Mouse (Mus musculus) right cerebral cortex, adult 2 months (tissue): ENCODE results near the gene Scel.

Source experiments
- DNase-seq, 2 experiments: peaks; one replicate each; pipeline ENCODE4 v3.0.0; 2021 to 2022; ENCODE audit warnings: low spot score in 2 of 2

Scel gene

GRCm38 (mm10) chr14:103568433-103568832 is 55.3 kb downstream of the Scel start:
- DNase-seq = no peak

DNA sequence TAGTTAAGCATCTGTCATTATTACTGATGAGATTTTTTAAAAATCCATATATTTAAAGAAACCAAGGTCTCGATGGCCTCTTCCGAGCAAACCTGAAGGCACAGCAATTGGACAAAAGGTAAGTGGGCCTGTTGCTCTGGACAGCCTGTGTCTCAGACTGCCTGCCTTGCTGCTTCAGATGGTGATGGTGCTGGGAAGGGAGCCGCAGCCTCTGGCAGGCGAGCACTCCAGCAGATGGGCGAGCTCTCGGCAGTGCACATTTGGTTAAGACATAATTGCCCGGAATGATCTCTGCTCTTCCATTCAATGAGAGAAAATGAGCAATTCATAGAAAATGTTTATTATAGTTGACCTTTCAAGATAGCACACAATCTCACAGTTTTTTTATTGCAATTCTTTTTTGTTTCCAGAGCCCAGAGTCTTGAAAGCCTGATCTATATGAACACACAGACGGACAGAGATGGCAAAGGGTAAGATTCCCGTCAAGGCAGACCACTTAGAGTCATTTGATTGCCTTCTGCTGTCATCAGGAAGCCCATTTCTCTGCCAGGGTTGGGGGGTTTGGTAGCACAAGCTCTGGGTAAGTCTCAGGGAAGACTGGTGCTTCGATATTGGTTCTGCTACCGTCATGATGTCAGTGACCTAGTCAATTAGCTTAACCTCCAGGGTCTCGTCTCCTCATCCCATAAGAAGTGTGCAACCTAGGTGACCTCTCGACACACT is 58.6 kb downstream of the Scel start:
- DNase-seq = peak; percentile 39 to 40

GRCm38 (mm10) chr14:103575854-103576253 is 62.7 kb downstream of the Scel start:
- DNase-seq = no peak

DNA sequence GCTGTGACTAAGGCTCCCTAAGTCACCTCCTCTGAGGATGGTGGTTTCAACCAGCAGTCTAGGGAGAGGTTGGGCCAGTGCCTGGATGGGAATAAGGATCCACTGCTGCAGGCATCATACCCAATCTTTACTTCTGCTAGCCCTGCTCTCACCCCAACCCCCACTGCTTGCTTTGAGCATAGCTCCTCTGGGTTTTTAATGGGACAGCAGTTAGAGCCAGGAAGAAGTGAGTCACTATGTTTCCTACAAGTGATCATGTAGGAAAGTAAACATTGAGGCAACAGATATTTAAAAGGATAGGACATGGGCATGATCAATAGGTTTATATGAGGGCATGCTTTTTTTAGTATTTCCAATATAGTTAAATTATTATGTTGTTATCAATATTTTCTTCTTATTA is 63.9 kb downstream of the Scel start:
- no peak for DNase-seq

DNA sequence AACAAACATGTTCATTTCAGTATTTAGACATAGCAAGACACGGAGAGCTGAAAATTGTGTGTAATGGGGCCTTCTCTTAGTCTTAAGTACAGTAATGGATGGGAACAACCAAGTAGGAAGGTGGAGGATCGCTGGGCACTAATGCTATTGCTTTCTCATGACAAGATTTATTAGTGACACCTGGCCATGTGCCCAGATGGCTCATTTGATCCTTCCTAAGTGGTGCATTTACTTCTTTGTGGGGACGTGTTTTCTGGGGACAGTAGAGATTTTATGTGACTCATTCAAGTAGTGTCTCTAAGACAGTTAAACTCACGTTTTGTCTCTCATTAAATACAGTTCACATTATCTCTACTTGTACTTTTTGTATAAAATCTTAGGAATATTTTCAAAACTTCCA is 73.5 kb downstream of the Scel start:
- DNase-seq = no peak

DNA sequence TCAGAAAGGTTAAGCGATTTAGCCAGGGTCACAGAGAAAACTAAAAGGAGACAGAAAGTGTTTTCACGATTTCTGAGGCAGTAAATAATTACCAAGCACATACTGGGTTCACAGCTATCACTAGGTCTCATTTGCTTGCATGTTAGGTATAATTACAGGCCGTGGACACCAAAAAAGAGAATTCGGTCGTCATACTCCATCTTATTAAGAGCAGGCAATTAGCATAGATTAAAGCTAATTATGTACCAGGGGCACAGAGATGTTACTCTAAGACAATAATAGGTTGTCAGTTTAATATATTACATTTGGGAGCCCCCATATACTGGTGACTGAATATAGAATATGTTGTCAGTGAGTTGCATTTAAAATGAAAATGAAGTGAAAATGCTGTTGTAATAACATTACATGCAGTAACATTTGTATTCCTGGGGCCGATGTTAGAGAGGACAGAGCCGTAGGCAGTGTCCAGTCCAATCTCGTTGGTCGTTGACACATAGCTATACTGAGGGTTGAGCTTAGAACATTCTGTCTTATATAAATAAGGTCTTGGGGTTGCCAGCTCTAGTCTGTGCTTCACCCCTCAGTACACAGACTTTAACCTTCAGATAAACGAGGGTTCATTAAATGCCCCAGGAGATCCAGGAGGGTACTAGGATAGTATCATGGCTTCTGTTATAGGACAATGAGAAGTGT is 74.2 kb downstream of the Scel start:
- DNase-seq = no peak

GRCm38 (mm10) chr14:103589819-103590218 is 76.7 kb downstream of the Scel start:
- DNase-seq = peak; percentile 44 to 61

- no peak for DNase-seq
These were observed 82.7 kb downstream of the Scel start for GRCm38 (mm10) chr14:103595870-103596269.

- no peak for DNase-seq
These were observed 94.9 kb downstream of the Scel start for GRCm38 (mm10) chr14:103608063-103608462.

- DNase-seq = no peak
These were observed 100.6 kb downstream of the Scel start for GRCm38 (mm10) chr14:103613573-103614271.

DNA sequence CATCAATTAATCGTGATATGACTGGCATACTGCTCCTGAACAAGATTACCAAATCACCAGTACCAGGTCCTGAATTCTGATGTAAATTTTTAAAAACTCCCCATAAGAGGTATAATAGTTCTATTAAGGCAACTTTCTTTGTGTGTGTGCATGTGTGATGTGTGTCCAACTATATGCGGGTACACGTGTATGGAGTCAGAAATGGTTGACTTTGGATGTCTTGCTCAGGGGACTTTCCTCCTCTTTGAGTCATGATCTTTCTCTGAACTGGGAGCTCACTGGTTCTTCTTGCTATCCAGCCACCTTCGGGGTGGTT is 101.1 kb downstream of the Scel start:
- DNase-seq = no peak

GRCm38 (mm10) chr14:103619756-103620155 is 106.6 kb downstream of the Scel start:
- DNase-seq = no peak

- DNase-seq = no peak
These were observed 108.1 kb downstream of the Scel start for GRCm38 (mm10) chr14:103621207-103621606.

- no peak for DNase-seq
These were observed 113.0 kb downstream of the Scel start for GRCm38 (mm10) chr14:103626100-103626499.

DNA sequence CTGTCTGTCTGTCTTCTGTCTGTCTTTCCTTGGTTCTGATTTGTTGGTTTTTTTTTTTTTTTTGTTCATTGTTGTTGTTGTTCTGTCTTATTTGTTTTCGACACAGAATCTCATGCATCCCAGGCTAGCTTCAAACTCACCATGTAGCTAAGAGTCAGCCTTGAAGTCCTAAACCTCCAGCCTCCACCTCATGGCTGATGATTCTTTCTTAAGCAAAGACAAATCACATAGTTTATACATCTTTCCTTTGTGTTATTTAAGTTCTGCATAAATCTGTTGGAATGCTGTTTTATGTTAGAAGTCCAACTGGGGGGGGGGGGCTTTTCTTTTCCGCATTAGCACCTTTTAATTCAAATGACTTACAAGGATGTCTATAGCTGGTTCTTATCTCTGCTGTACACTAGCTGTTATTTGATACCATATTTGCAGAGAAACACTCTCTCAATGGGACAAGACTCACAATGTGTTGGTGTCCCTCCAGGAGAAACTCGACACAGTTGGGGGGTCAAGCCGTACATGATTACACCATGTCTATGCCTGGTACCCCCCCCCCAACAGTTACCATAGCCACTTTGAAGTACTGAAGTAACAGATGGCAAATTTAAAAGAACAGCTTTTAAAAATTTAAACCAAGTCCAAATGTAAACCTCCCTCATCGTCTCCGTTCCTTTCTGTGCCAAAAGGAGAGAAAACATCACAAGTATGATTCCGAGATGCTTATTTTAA is 116.7 kb downstream of the Scel start:
- DNase-seq = peak in 1 of 2 experiments; percentile 18

DNA sequence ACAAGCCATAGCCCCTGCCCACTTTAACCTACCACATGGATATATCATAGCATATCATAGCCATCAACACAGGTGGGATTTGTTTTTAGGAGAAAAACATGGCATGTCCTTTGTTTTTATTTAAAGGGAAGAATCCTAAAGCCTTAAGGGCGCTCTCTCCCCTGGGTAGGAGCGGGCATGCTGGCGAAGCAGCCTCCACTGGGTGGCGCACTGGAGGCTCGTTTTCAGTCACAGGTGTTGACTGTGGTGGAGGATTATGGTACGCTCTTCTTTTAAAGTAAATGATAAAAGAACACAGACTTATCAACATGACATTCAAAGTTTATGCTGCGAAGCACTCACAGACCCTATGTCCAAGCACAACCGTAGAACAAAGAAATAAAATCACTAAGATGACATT is 117.4 kb downstream of the Scel start:
- peak; percentile 34 to 44 for DNase-seq

- DNase-seq = no peak
These were observed 130.8 kb downstream of the Scel start for GRCm38 (mm10) chr14:103643933-103644332.

DNA sequence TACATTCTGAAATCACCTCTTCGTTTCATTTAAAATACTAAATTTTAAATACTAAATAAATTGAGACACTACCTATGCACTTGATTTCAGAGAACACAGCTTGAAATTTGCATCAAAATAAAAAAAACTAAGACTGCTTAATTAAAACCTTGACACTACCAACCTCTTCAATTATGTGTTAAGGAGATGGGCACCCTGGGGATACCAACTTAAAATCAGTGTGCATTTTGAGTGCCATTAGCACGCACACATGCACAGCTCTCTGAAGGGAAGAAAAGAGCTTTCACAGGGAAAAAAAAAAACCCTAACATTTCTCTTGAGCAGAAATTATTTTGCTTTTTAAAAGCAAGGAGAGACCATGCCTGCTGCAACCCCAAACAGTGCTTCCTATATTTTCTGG is 134.8 kb downstream of the Scel start:
- no peak for DNase-seq

DNA sequence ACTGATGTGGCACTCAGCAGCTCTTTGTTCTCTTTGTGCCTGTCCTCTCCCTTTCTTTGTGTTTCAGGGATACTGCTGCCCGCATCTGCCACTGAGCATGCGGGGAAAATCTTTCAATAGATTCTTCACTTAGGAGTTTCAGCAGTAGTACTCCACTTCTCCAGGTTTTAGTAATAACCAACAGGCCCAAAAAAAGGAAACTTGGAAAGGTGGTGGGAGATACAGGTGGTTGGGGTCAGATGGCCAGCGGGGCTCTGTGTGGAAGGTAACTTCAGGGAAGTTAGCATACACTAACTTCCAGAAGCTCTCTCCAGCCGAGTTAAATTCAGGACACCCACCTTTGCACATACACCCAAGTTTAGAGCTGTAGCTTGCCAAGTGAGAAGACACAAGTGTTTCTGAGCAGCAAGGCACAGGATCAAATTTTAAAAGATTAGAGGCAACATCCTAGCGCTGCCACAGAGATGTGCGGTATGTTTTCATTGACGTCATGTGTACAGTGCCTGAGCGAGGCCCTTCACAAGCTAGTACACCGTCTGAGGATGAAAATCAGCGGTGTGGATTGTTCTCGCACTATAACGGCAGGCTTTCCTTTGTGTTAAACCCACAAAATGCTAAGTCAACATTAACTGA is 135.6 kb downstream of the Scel start:
- peak in 1 of 2 experiments; percentile 40 for DNase-seq

DNA sequence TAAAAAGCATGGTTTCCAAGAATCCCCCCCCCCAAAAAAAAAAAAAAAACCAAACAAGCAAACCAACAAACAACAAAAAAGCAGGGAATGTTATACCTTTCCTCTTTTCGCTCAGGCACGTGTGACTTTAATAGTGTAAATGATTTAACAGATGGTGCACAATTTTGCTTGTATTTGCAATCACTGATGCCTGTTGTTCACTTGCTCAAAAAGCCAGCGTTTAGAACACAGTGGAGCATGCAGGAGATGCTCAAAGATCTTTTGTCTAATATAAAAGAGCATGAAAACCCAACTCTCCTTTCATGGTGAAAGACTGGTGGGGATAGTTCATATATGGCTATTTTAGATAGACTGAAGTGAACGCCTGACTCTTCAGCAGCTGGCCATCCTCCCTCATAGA is 136.2 kb downstream of the Scel start:
- DNase-seq = no peak

DNA sequence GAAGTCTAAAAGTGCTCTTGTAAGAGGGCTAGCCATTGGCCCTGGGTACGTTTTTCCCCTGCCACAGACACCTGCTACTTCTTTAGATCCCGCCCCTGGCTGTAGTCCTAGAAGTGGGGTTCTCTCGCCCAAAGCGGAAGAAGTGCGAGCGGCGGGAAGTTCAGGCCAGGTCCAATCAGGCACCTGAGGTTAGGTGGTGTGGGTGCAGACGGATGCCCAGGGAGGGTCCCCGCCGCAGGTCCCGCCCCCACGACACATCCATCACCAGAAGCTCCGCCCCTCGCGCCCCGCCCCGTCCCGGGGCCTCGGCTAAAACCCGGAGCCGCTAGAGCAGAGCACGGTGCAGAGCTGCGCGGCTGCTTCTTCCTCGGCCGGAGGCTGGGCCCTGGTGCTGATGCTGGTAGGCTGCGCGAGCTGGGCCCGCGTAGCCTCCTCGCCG is 136.8 kb downstream of the Scel start, which contains the start of gene Slain1:
Gene Slain1 (plus strand): TSS at position 333 of the 439 bp plus-strand sequence.
- peak; percentile 88 to 90 for DNase-seq
